Mouse (Mus musculus) embryonic facial prominence, embryonic 14.5 days (tissue): ENCODE data around the gene Tmem214. TPM values are rescaled to one million over a fixed set of nuclear protein-coding genes. Genes with fewer than 3 reads are reported as not detected.
A peak's percentile ranks its signal among the peaks of the same experiment; 100 is the strongest.

ENCODE experiments used
- ATAC-seq: fragments of 200-750 bp; cut with Nextera tagmentation; 2 replicates; pipeline ENCODE4 v1.8.0; 2017; ENCODE audit warnings: low read depth, moderate number of reproducible peaks, moderate TSS enrichment
- DNase-seq: peaks from one replicate; pipeline ENCODE4 v3.0.0-alpha.2; 2015; ENCODE audit warnings: low spot score
- H3K27ac ChIP-seq: fragments of 300-500 bp; sonication (generic); replicated peaks from 2 replicates; pipeline ENCODE4 v1.5.1; 2014; ENCODE audit warnings: low read depth, mild to moderate bottlenecking, low read length, moderate library complexity
- H3K27me3 ChIP-seq: fragments of 300-500 bp; sonication (generic); replicated peaks from 2 replicates; pipeline ENCODE4 v1.6.1; 2014; ENCODE audit warnings: low read length; ENCODE audit not compliant: control insufficient read depth, insufficient read depth
- H3K36me3 ChIP-seq: fragments of 300-500 bp; sonication (generic); 2 replicates; pipeline ENCODE4 v1.6.1; 2014; ENCODE audit warnings: low read length, mixed read lengths; ENCODE audit not compliant: control insufficient read depth, insufficient read depth
- H3K4me1 ChIP-seq: fragments of 300-500 bp; sonication (generic); 2 replicates; pipeline ENCODE4 v1.6.1; 2014; ENCODE audit warnings: antibody characterized with exemption, low read length; ENCODE audit not compliant: control insufficient read depth, insufficient read depth
- H3K4me2 ChIP-seq: fragments of 300-500 bp; sonication (generic); 2 replicates; pipeline ENCODE4 v1.6.1; 2014; ENCODE audit warnings: low read depth, mild to moderate bottlenecking, low read length, moderate library complexity, mixed read lengths
- H3K4me3 ChIP-seq: fragments of 300-500 bp; sonication (generic); 2 replicates; pipeline ENCODE4 v1.5.1; 2014; ENCODE audit warnings: low read depth, mild to moderate bottlenecking, low read length
- H3K9ac ChIP-seq: fragments of 300-500 bp; sonication (generic); 2 replicates; pipeline ENCODE4 v1.6.1; 2014; ENCODE audit warnings: low read depth, mild to moderate bottlenecking, low read length, moderate library complexity, mixed read lengths
- H3K9me3 ChIP-seq: fragments of 300-500 bp; sonication (generic); 2 replicates; pipeline ENCODE4 v1.6.1; 2016; ENCODE audit warnings: low read length; ENCODE audit not compliant: control insufficient read depth
- WGBS: fragments of 180-500 bp; shearing (Covaris S2); extraction: QIAGEN DNeasy Blood & Tissue Kit; methylation state at CpG from one replicate; pipeline ENCODE4 v1.1.7; 2014; 5-methylcytosine and 5-hydroxymethylcytosine counted together
- polyA plus RNA-seq: library from polyadenylated mRNA; unstranded; fragments of >200 nt; fragmentation: Nextera tagmentation; extraction: Ambion mirVana; gene quantifications from 2 replicates; pipeline ENCODE4 v1.2.1, GENCODE M21; 2014

The Tmem214 gene
- polyA plus RNA-seq, 1 experiment from 2014 or later, result 77.1 TPM

GRCm38 (mm10) chr5:30914101-30914635 is 46.4 kb downstream of the Tmem214 start:
- DNase-seq, result no peak

GRCm38 (mm10) chr5:30914849-30915248 is 47.0 kb downstream of the Tmem214 start:
- peaks cover 36% of the 10 kb centered on the region for H3K4me1 ChIP-seq
- peak overlapping the region; percentile 58 for H3K4me3 ChIP-seq
- H3K27me3 ChIP-seq, result no peaks in the 10 kb centered on the region
- H3K9ac ChIP-seq, result peak overlapping the region; percentile 73
- H3K9me3 ChIP-seq, result no peaks in the 10 kb centered on the region
- no peak for DNase-seq
- peak overlapping the region; percentile 83 for H3K4me2 ChIP-seq
- no peak for ATAC-seq
- peak overlapping the region; percentile 97 for H3K27ac ChIP-seq
- peaks cover 31% of the 10 kb centered on the region for H3K36me3 ChIP-seq
- WGBS, result 31% methylated on average over 6 of the region's 6 CpGs

More at GRCm38 (mm10) chr5:30914101-30914635, 46.4 kb downstream of the Tmem214 start:
- Histone ChIP-seq H3K4me2 (peak overlapping the region; percentile 83), H3K4me3 (peak overlapping the region; percentile 58), H3K27ac (peak overlapping the region; percentile 97), H3K4me1 (peaks cover 42% of the 10 kb centered on the region), H3K9ac (peak overlapping the region; percentile 73), H3K27me3 (no peaks in the 10 kb centered on the region), H3K36me3 (peaks cover 24% of the 10 kb centered on the region), H3K9me3 (no peaks in the 10 kb centered on the region)
- ATAC-seq, result no peak
- WGBS, result 14% methylated on average over 7 of the region's 7 CpGs

- no peak; the same call in 1 of the 2 replicates for ATAC-seq
- peak overlapping the region; percentile 83 for H3K4me2 ChIP-seq
- WGBS, result 37% methylated on average over 6 of the region's 9 CpGs
These were observed 47.6 kb downstream of the Tmem214 start for GRCm38 (mm10) chr5:30915456-30915855.

GRCm38 (mm10) chr5:30915974-30916433 is 48.2 kb downstream of the Tmem214 start:
- no peaks in the 10 kb centered on the region for H3K27me3 ChIP-seq
- H3K4me3 ChIP-seq, result peak overlapping the region; percentile 58
- WGBS, result 7% methylated on average over 7 of the region's 7 CpGs
- peak overlapping the region; percentile 83 for H3K4me2 ChIP-seq
- peaks cover 25% of the 10 kb centered on the region for H3K4me1 ChIP-seq
- DNase-seq (peak; percentile 98), ATAC-seq (peak; percentile 80)
- H3K36me3 ChIP-seq, result peaks cover 43% of the 10 kb centered on the region
- H3K9ac ChIP-seq, result peak overlapping the region; percentile 73; the same call in 1 of the 2 replicates
- H3K9me3 ChIP-seq, result no peaks in the 10 kb centered on the region
- peak overlapping the region; percentile 97 for H3K27ac ChIP-seq

More at GRCm38 (mm10) chr5:30915456-30915855, 47.6 kb downstream of the Tmem214 start:
- Histone ChIP-seq H3K9ac (peak overlapping the region; percentile 73), H3K27ac (peak overlapping the region; percentile 97), H3K4me1 (peaks cover 31% of the 10 kb centered on the region), H3K27me3 (no peaks in the 10 kb centered on the region), H3K4me3 (peak overlapping the region; percentile 58), H3K9me3 (no peaks in the 10 kb centered on the region), H3K36me3 (peaks cover 37% of the 10 kb centered on the region)
- no peak for DNase-seq

GRCm38 (mm10) chr5:30916841-30917240 is 49.0 kb downstream of the Tmem214 start:
- Histone ChIP-seq H3K9me3 (no peaks in the 10 kb centered on the region), H3K4me2 (no peak overlapping the region)

GRCm38 (mm10) chr5:30917348-30917747 is 49.5 kb downstream of the Tmem214 start:
- Histone ChIP-seq H3K36me3 (peaks cover 43% of the 10 kb centered on the region), H3K9ac (peak overlapping the region; percentile 17; the same call in 1 of the 2 replicates), H3K4me3 (no peak overlapping the region), H3K9me3 (no peaks in the 10 kb centered on the region), H3K27me3 (no peaks in the 10 kb centered on the region), H3K4me1 (peaks cover 20% of the 10 kb centered on the region), H3K27ac (no peak overlapping the region), H3K4me2 (no peak overlapping the region)
- DNase-seq (no peak), ATAC-seq (no peak)
- 89% methylated on average over 10 of the region's 11 CpGs for WGBS

More at GRCm38 (mm10) chr5:30916841-30917240, 49.0 kb downstream of the Tmem214 start:
- no peak for DNase-seq
- H3K27me3 ChIP-seq, result no peaks in the 10 kb centered on the region
- ATAC-seq, result no peak
- peaks cover 43% of the 10 kb centered on the region for H3K36me3 ChIP-seq
- no peak overlapping the region for H3K4me3 ChIP-seq
- peak overlapping the region; percentile 17; the same call in 1 of the 2 replicates for H3K9ac ChIP-seq
- peaks cover 20% of the 10 kb centered on the region for H3K4me1 ChIP-seq
- 88% methylated on average over 9 of the region's 9 CpGs for WGBS
- no peak overlapping the region for H3K27ac ChIP-seq

GRCm38 (mm10) chr5:30917891-30918670 is 50.3 kb downstream of the Tmem214 start:
- no peak overlapping the region for H3K27ac ChIP-seq
- peaks cover 43% of the 10 kb centered on the region for H3K36me3 ChIP-seq
- no peak for DNase-seq
- ATAC-seq, result no peak
- H3K4me2 ChIP-seq, result no peak overlapping the region
- peaks cover 17% of the 10 kb centered on the region for H3K4me1 ChIP-seq
- H3K4me3 ChIP-seq, result no peak overlapping the region
- H3K27me3 ChIP-seq, result no peaks in the 10 kb centered on the region
- H3K9me3 ChIP-seq, result no peaks in the 10 kb centered on the region
- H3K9ac ChIP-seq, result 0 out of 2 replicates have a peak overlapping the region, but pooled peaks have one; percentile 32
- 87% methylated on average over 31 of the region's 31 CpGs for WGBS

GRCm38 (mm10) chr5:30918691-30919090 is 50.9 kb downstream of the Tmem214 start:
- Histone ChIP-seq H3K27me3 (no peaks in the 10 kb centered on the region), H3K36me3 (peaks cover 43% of the 10 kb centered on the region), H3K4me3 (no peak overlapping the region), H3K9ac (0 out of 2 replicates have a peak overlapping the region, but pooled peaks have one; percentile 32), H3K4me2 (no peak overlapping the region), H3K4me1 (peaks cover 17% of the 10 kb centered on the region), H3K9me3 (no peaks in the 10 kb centered on the region), H3K27ac (no peak overlapping the region)
- no peak for ATAC-seq
- WGBS, result 65% methylated on average over 8 of the region's 8 CpGs
- DNase-seq, result no peak
